Mouse (Mus musculus) lung, adult 10 weeks (tissue): Measurements from ENCODE around the gene Srsf9. TPM values are rescaled to one million over a fixed set of nuclear protein-coding genes. Genes with fewer than 3 reads are reported as not detected.

Experiments
- polyA plus RNA-seq: library from polyadenylated mRNA; stranded (reverse); fragments of 350-450 nt; fragmentation: Illumina TruSeq; extraction: RNeasy Lipid Tissue Mini Kit (QIAGEN cat#74804); gene quantifications from one replicate; pipeline ENCODE4 v1.2.3, GENCODE M21; 2014; ENCODE audit warnings: low read depth, low replicate concordance; ENCODE audit not compliant: insufficient read depth

Gene Srsf9
- polyA plus RNA-seq: 47.7 TPM

GRCm38 (mm10) chr5:115326875-115327609, at the start of gene Srsf9:
Srsf9 (plus strand) TSS chr5:115327177.

GRCm38 (mm10) chr5:115279226-115280049, 47.5 kb upstream of the Srsf9 start, which contains the start of gene Coq5:
Coq5 (plus strand) TSS chr5:115279666.

GRCm38 (mm10) chr5:115300792-115301614, 26.0 kb upstream of the Srsf9 start, which contains the start of gene Dynll1:
Dynll1 (minus strand) TSS chr5:115300999.

GRCm38 (mm10) chr5:115340577-115341313, 13.8 kb downstream of the Srsf9 start, which contains the start of the genes Gatc and Triap1:
Gatc (minus strand) TSS chr5:115341178.
Triap1 (plus strand) TSS chr5:115341225.

GRCm38 (mm10) chr5:115348546-115349224, 21.7 kb downstream of the Srsf9 start, which contains the start of gene Cox6a1:
Cox6a1 (minus strand) TSS chr5:115348981.

Other genes with a start within 250 kb of the Srsf9 start
- not detected for gene Gm10401, start 228.9 kb upstream of the Srsf9 start, polyA plus RNA-seq
- 28.8 TPM for gene Acads, start 207.8 kb upstream of the Srsf9 start, polyA plus RNA-seq
- 24.9 TPM for gene Unc119b, start 192.2 kb upstream of the Srsf9 start, polyA plus RNA-seq
- gene Mlec, start 169.0 kb upstream of the Srsf9 start, polyA plus RNA-seq: 39.2 TPM
- 2.7 TPM for gene Cabp1, start 132.8 kb upstream of the Srsf9 start, polyA plus RNA-seq
- 94.8 TPM for gene Pop5, start 91.3 kb upstream of the Srsf9 start, polyA plus RNA-seq
- 74.2 TPM for gene Rnf10, start 54.3 kb upstream of the Srsf9 start, polyA plus RNA-seq
- 12.6 TPM for gene Coq5, start 47.5 kb upstream of the Srsf9 start, polyA plus RNA-seq
- gene Dynll1, start 26.2 kb upstream of the Srsf9 start, polyA plus RNA-seq: 523 TPM
- gene Gatc, start 14.0 kb downstream of the Srsf9 start, polyA plus RNA-seq: 14.7 TPM
- gene Triap1, start 14.0 kb downstream of the Srsf9 start, polyA plus RNA-seq: 40.8 TPM
- 684 TPM for gene Cox6a1, start 21.8 kb downstream of the Srsf9 start, polyA plus RNA-seq
- gene Msi1, start 102.4 kb downstream of the Srsf9 start, polyA plus RNA-seq: 0.30 TPM
- gene Pla2g1b, start 139.1 kb downstream of the Srsf9 start, polyA plus RNA-seq: 47.4 TPM
- 12.3 TPM for gene Sirt4, start 157.5 kb downstream of the Srsf9 start, polyA plus RNA-seq
- gene Pxn, start 179.5 kb downstream of the Srsf9 start, polyA plus RNA-seq: 53.2 TPM
- 1,495 TPM for gene Rplp0, start 232.3 kb downstream of the Srsf9 start, polyA plus RNA-seq
- gene Gcn1l1, start 238.1 kb downstream of the Srsf9 start, polyA plus RNA-seq: 15.6 TPM